Mouse (Mus musculus) MEL (cell line): ENCODE measurements around the gene Gm10277. TPM values are rescaled to one million over a fixed set of nuclear protein-coding genes. Genes with fewer than 3 reads are reported as not detected.

ENCODE experiments used
- DNase-seq: peaks from one replicate; pipeline ENCODE4 v3.0.0; 2011; ENCODE audit warnings: low read depth, low spot score
- H3K27ac ChIP-seq: 2 replicates; pipeline ENCODE4 v1.5.1; 2012; ENCODE audit warnings: low read depth, mild to moderate bottlenecking, control low read depth, low read length, moderate library complexity; ENCODE audit not compliant: control insufficient read depth
- H3K27me3 ChIP-seq, 2 experiments: fragments of 150-350 bp in 1 of 2; sonication (generic) in 1 of 2; 2 replicates each; pipeline ENCODE4 v1.6.1; 2012; ENCODE audit warnings: low read length in 2 of 2, mild to moderate bottlenecking in 2 of 2, improper control_type of control experiment in 1 of 2, moderate library complexity in 1 of 2; ENCODE audit not compliant: insufficient read depth in 2 of 2, control insufficient read depth in 1 of 2
- H3K36me3 ChIP-seq, 2 experiments: 2 replicates each; pipeline ENCODE4 v1.6.1; 2012 to 2014; ENCODE audit warnings: low read length in 2 of 2, improper control_type of control experiment in 1 of 2, inconsistent platforms in 1 of 2, mild to moderate bottlenecking in 1 of 2; ENCODE audit not compliant: insufficient read depth in 2 of 2, control insufficient read depth in 1 of 2
- H3K4me1 ChIP-seq, 2 experiments: fragments of 150-350 bp in 1 of 2; sonication (generic) in 1 of 2; 2 replicates each; pipeline ENCODE4 v1.6.1; 2012; ENCODE audit warnings: low read length in 2 of 2, improper control_type of control experiment in 1 of 2, mild to moderate bottlenecking in 1 of 2; ENCODE audit not compliant: insufficient read depth in 2 of 2, control insufficient read depth in 1 of 2
- H3K4me3 ChIP-seq, 2 experiments: fragments of 150-350 bp in 1 of 2; sonication (generic) in 1 of 2; 2 replicates each; pipeline ENCODE4 v1.5.1; 2012; ENCODE audit warnings: low read depth in 2 of 2, low read length in 2 of 2, mild to moderate bottlenecking in 2 of 2, moderate library complexity in 2 of 2, control low read depth in 1 of 2, improper control_type of control experiment in 1 of 2; ENCODE audit not compliant: control insufficient read depth in 1 of 2, insufficient read depth in 1 of 2
- H3K79me2 ChIP-seq: 2 replicates; pipeline ENCODE4 v1.6.1; 2012; ENCODE audit warnings: mild to moderate bottlenecking, low read length, moderate library complexity; ENCODE audit not compliant: control insufficient read depth, poor library complexity, insufficient read depth
- H3K9ac ChIP-seq: 2 replicates; pipeline ENCODE4 v1.6.1; 2012; ENCODE audit warnings: low read depth, mild to moderate bottlenecking, control low read depth, low read length, moderate library complexity; ENCODE audit not compliant: control insufficient read depth, poor library complexity, severe bottlenecking
- H3K9me3 ChIP-seq: fragments of 150-350 bp; sonication (generic); replicated peaks from 2 replicates; pipeline ENCODE4 v1.6.1; 2012; ENCODE audit warnings: mild to moderate bottlenecking, low read length, improper control_type of control experiment, moderate library complexity; ENCODE audit not compliant: insufficient read depth
- CHD1 ChIP-seq: IDR thresholded peaks from 2 replicates; pipeline ENCODE4 v1.6.1; 2012; ENCODE audit warnings: low read depth, mild to moderate bottlenecking, inconsistent platforms, low read length, improper control_type of control experiment
- CTCF ChIP-seq, 3 experiments: IDR thresholded peaks in 2 of 3; conservative IDR thresholded peaks in 1 of 3; 2 replicates each; pipeline ENCODE4 v1.5.1; 2011 to 2012; ENCODE audit warnings: low read length in 3 of 3, low read depth in 2 of 3, mild to moderate bottlenecking in 2 of 3, improper control_type of control experiment in 1 of 3, inconsistent platforms in 1 of 3, mixed read lengths in 1 of 3, moderate library complexity in 1 of 3; ENCODE audit not compliant: control insufficient read depth in 1 of 3, insufficient read depth in 1 of 3, poor library complexity in 1 of 3, severe bottlenecking in 1 of 3
- ELF1 ChIP-seq: IDR thresholded peaks from 2 replicates; pipeline ENCODE4 v1.6.1; 2014; ENCODE audit warnings: low read depth, mild to moderate bottlenecking, inconsistent platforms, low read length, improper control_type of control experiment, moderate library complexity
- GABPA ChIP-seq: IDR thresholded peaks from 2 replicates; pipeline ENCODE4 v1.6.1; 2012; ENCODE audit warnings: low read depth, mild to moderate bottlenecking, inconsistent platforms, low read length, improper control_type of control experiment, moderate library complexity
- JUND ChIP-seq: IDR thresholded peaks from 2 replicates; pipeline ENCODE4 v1.6.1; 2011; ENCODE audit warnings: low read depth, mild to moderate bottlenecking, improper control_type of control experiment, low read length
- MAFK ChIP-seq: IDR thresholded peaks from 2 replicates; pipeline ENCODE4 v1.6.1; 2011; ENCODE audit warnings: low read depth, mild to moderate bottlenecking, low read length, improper control_type of control experiment, borderline replicate concordance
- MYC ChIP-seq: IDR thresholded peaks from 2 replicates; pipeline ENCODE4 v1.6.1; 2011; ENCODE audit warnings: low read depth, mild to moderate bottlenecking, low read length, improper control_type of control experiment, moderate library complexity
- NRF1 ChIP-seq: IDR thresholded peaks from 2 replicates; pipeline ENCODE4 v1.6.1; 2014; ENCODE audit warnings: low read depth, mild to moderate bottlenecking, inconsistent platforms, low read length, improper control_type of control experiment, moderate library complexity; ENCODE audit not compliant: poor library complexity, insufficient read depth, severe bottlenecking
- POLR2A ChIP-seq, 2 experiments: IDR thresholded peaks; 2 replicates each; pipeline ENCODE4 v1.6.1; 2011 to 2012; ENCODE audit warnings: low read length in 2 of 2, mild to moderate bottlenecking in 2 of 2, control low read depth in 1 of 2, improper control_type of control experiment in 1 of 2, low read depth in 1 of 2, moderate library complexity in 1 of 2; ENCODE audit not compliant: control insufficient read depth in 1 of 2, insufficient read depth in 1 of 2, poor library complexity in 1 of 2
- POLR2AphosphoS5 ChIP-seq: IDR thresholded peaks from 2 replicates; pipeline ENCODE4 v1.6.1; 2012; ENCODE audit warnings: low read depth, borderline replicate concordance, mild to moderate bottlenecking, inconsistent platforms, low read length, moderate library complexity, mixed read lengths
- RAD21 ChIP-seq: IDR thresholded peaks from 2 replicates; pipeline ENCODE4 v1.6.1; 2011; ENCODE audit warnings: mild to moderate bottlenecking, low read depth, low read length, improper control_type of control experiment
- SIN3A ChIP-seq: IDR thresholded peaks from 2 replicates; pipeline ENCODE4 v1.6.1; 2012; ENCODE audit warnings: low read length, improper control_type of control experiment, inconsistent platforms
- SMC3 ChIP-seq: IDR thresholded peaks from 2 replicates; pipeline ENCODE4 v1.6.1; 2011; ENCODE audit warnings: low read depth, low read length, improper control_type of control experiment
- TCF12 ChIP-seq: IDR thresholded peaks from 2 replicates; pipeline ENCODE4 v1.6.1; 2014; ENCODE audit warnings: low read depth, mild to moderate bottlenecking, inconsistent platforms, low read length, improper control_type of control experiment, moderate library complexity
- USF1 ChIP-seq: IDR thresholded peaks from 2 replicates; pipeline ENCODE4 v1.6.1; 2014; ENCODE audit warnings: low read depth, mild to moderate bottlenecking, inconsistent platforms, low read length, improper control_type of control experiment, moderate library complexity
- ZKSCAN1 ChIP-seq: IDR thresholded peaks from 2 replicates; pipeline ENCODE4 v1.6.1; 2012; ENCODE audit warnings: low read depth, mild to moderate bottlenecking, inconsistent platforms, low read length, improper control_type of control experiment, moderate library complexity
- ZMIZ1 ChIP-seq: IDR thresholded peaks from 2 replicates; pipeline ENCODE4 v1.6.1; 2012; ENCODE audit warnings: low read depth, mild to moderate bottlenecking, inconsistent platforms, low read length, improper control_type of control experiment, moderate library complexity
- polyA plus RNA-seq, 2 experiments: library from polyadenylated mRNA; stranded (reverse) in 1 of 2; unstranded in 1 of 2; fragments of >175 nt in 1 of 2; fragments of >200 nt in 1 of 2; gene quantifications; 2 replicates each; pipeline versions ENCODE4 v1.2.1 to v1.2.4; 2012; ENCODE audit warnings: low replicate concordance in 2 of 2, low read depth in 1 of 2; ENCODE audit not compliant: insufficient read length in 2 of 2, insufficient read depth in 1 of 2, missing spikeins in 1 of 2
- total RNA-seq: library from RNA; depleted of rRNA; stranded (reverse); fragments of 300-350 nt; gene quantifications from 2 replicates; pipeline ENCODE4 v1.2.3, GENCODE M21; 2012; rRNA removed

Gm10277 gene
- total RNA-seq (0.16 and 0.35 TPM in 2 replicates), polyA plus RNA-seq (under 1 TPM in 1 of 2 experiments, not detected in 1; 0.19 TPM)

- Histone ChIP-seq H3K27me3 (no peaks in the 10 kb centered on the region), H3K4me1 (peaks cover 34 to 54% of the 10 kb centered on the region in 2 experiments), H3K4me3 (no peak within 1 kb of the TSS), H3K27ac (peak within 1 kb of the TSS; percentile 95; the same call in 1 of the 2 replicates), H3K36me3 (peaks cover 0 to 52% of the 10 kb centered on the region in 2 experiments; a peak in 2 of 4 replicates), H3K9ac (peak within 1 kb of the TSS; percentile 75), H3K79me2 (no peaks in the 10 kb centered on the region; the same call in 1 of the 2 replicates), H3K9me3 (no peaks in the 10 kb centered on the region)
- no peak for TF ChIP-seq JUND
- TF ChIP-seq USF1, result no peak
- no peak for TF ChIP-seq ZKSCAN1
- TF ChIP-seq SMC3, result no peak
- no peak for TF ChIP-seq ELF1
- DNase-seq, result no peak
Measured at GRCm38 (mm10) chr11:77787707-77788106, at the start of gene Gm10277. Gene Gm10277, minus strand, starts transcription at chr11:77787747.

GRCm38 (mm10) chr11:77836751-77837150, 49.2 kb upstream of the Gm10277 start:
- Histone ChIP-seq H3K4me3 (no peak overlapping the region), H3K27me3 (no peaks in the 10 kb centered on the region), H3K9me3 (no peaks in the 10 kb centered on the region), H3K9ac (no peak overlapping the region), H3K79me2 (no peaks in the 10 kb centered on the region), H3K27ac (no peak overlapping the region), H3K36me3 (no peaks in the 10 kb centered on the region; a peak in 1 of 4 replicates), H3K4me1 (no peaks in the 10 kb centered on the region)
- DNase-seq, result no peak
- TF ChIP-seq MYC, result no peak
- no peak for TF ChIP-seq ZKSCAN1
- no peak for TF ChIP-seq CHD1
- no peak for TF ChIP-seq SIN3A
- no peak for TF ChIP-seq POLR2AphosphoS5
- no peak for TF ChIP-seq MAFK
- TF ChIP-seq GABPA, result no peak
- TF ChIP-seq TCF12, result no peak
- no peak for TF ChIP-seq POLR2A (IDR thresholded peaks at IDR 0.05; ENCODE audit: control insufficient read depth in 1 of 2, insufficient read depth in 1 of 2, low read depth in 1 of 2, low read length in 2 of 2, poor library complexity in 1 of 2)
- no peak for TF ChIP-seq ZMIZ1
- no peak for TF ChIP-seq RAD21
- no peak for TF ChIP-seq CTCF (IDR thresholded peaks at IDR 0.05 in 2 of 3, conservative IDR thresholded peaks at IDR 0.05 in 1 of 3; ENCODE audit: control insufficient read depth in 1 of 3, insufficient read depth in 1 of 3, low read depth in 2 of 3, low read length in 3 of 3, poor library complexity in 1 of 3, severe bottlenecking in 1 of 3)
- no peak for TF ChIP-seq NRF1
